Mouse (Mus musculus) lung, postnatal 0 days (tissue): Measurements from ENCODE around the gene Apba3. TPM values are rescaled to one million over a fixed set of nuclear protein-coding genes. Genes with fewer than 3 reads are reported as not detected.
A peak's percentile ranks its signal among the peaks of the same experiment; 100 is the strongest.

Experiments used
- ATAC-seq: fragments of 200-750 bp; cut with Nextera tagmentation; 2 replicates; pipeline ENCODE4 v1.8.0; 2017; ENCODE audit warnings: moderate library complexity
- DNase-seq: peaks from one replicate; pipeline ENCODE4 v3.0.0-alpha.2; 2016; ENCODE audit warnings: low spot score
- H3K27ac ChIP-seq: fragments of 300-500 bp; sonication (generic); 2 replicates; pipeline ENCODE4 v1.5.1; 2014; ENCODE audit warnings: antibody characterized with exemption, mild to moderate bottlenecking, low read length, mixed read lengths
- H3K27me3 ChIP-seq: fragments of 300-500 bp; sonication (generic); replicated peaks from 2 replicates; pipeline ENCODE4 v1.6.1; 2014; ENCODE audit warnings: low read length, mixed read lengths; ENCODE audit not compliant: insufficient read depth
- H3K36me3 ChIP-seq: fragments of 300-500 bp; sonication (generic); 2 replicates; pipeline ENCODE4 v1.6.1; 2014; ENCODE audit warnings: low read length, mixed read lengths; ENCODE audit not compliant: insufficient read depth
- H3K4me1 ChIP-seq: fragments of 300-500 bp; sonication (generic); 2 replicates; pipeline ENCODE4 v1.6.1; 2014; ENCODE audit warnings: antibody characterized with exemption, low read depth, low read length, mixed read lengths; ENCODE audit not compliant: insufficient read depth
- H3K4me2 ChIP-seq: fragments of 300-500 bp; sonication (generic); replicated peaks from 2 replicates; pipeline ENCODE4 v1.6.1; 2014; ENCODE audit warnings: low read depth, mild to moderate bottlenecking, low read length, moderate library complexity, mixed read lengths
- H3K4me3 ChIP-seq: fragments of 300-500 bp; sonication (generic); 2 replicates; pipeline ENCODE4 v1.5.1; 2014; ENCODE audit warnings: low read depth, low read length
- H3K9ac ChIP-seq: fragments of 300-500 bp; sonication (generic); replicated peaks from 2 replicates; pipeline ENCODE4 v1.6.1; 2014; ENCODE audit warnings: low read depth, mild to moderate bottlenecking
- H3K9me3 ChIP-seq: fragments of 300-500 bp; sonication (generic); 2 replicates; pipeline ENCODE4 v1.6.1; 2016; ENCODE audit warnings: low read length, mixed read lengths
- CTCF ChIP-seq: IDR thresholded peaks from 2 replicates; pipeline ENCODE4 v1.5.1; 2016; ENCODE audit warnings: antibody characterized with exemption, mild to moderate bottlenecking
- EP300 ChIP-seq: IDR thresholded peaks from 2 replicates; pipeline ENCODE4 v1.6.1; 2016; ENCODE audit warnings: antibody characterized with exemption, mild to moderate bottlenecking, control low read depth
- WGBS: fragments of 180-500 bp; shearing (Covaris S2); extraction: QIAGEN DNeasy Blood & Tissue Kit; methylation state at CpG from one replicate; pipeline ENCODE4 v1.1.7; 2014; 5-methylcytosine and 5-hydroxymethylcytosine counted together
- polyA plus RNA-seq: library from polyadenylated mRNA; unstranded; fragments of >200 nt; fragmentation: Nextera tagmentation; extraction: Ambion mirVana; gene quantifications from 2 replicates; pipeline ENCODE4 v1.2.1, GENCODE M21; 2015

Apba3 gene
- polyA plus RNA-seq, 1 experiment from 2014 or later: 47.9 TPM

- peaks cover 16% of the 10 kb centered on the region; the same call in 1 of the 2 replicates for H3K27me3 ChIP-seq
These were observed 18.0 kb downstream of the Apba3 start for GRCm38 (mm10) chr10:81284719-81285118.

GRCm38 (mm10) chr10:81285694-81286450 lies 19.1 kb downstream of the Apba3 start:
- DNase-seq: peak; percentile 93
- Histone ChIP-seq H3K27ac (peak overlapping the region; percentile 77), H3K9ac (no peak overlapping the region)

More at GRCm38 (mm10) chr10:81284719-81285118, 18.0 kb downstream of the Apba3 start:
- ATAC-seq: peak; percentile 42
- Histone ChIP-seq H3K36me3 (no peaks in the 10 kb centered on the region), H3K4me2 (peak overlapping the region; percentile 75), H3K27ac (peak overlapping the region; percentile 77), H3K4me1 (0 out of 2 replicates have a peak, but pooled peaks cover 17% of the 10 kb centered on the region), H3K9ac (no peak overlapping the region), H3K4me3 (peak overlapping the region; percentile 46), H3K9me3 (no peaks in the 10 kb centered on the region)
- 7% methylated on average over 17 of the region's 17 CpGs for WGBS
- TF ChIP-seq CTCF (no peak), EP300 (no peak)
- peak; percentile 71 for DNase-seq

GRCm38 (mm10) chr10:81286586-81286985 lies 19.8 kb downstream of the Apba3 start:
- DNase-seq: peak; percentile 57
- TF ChIP-seq EP300: no peak
- no peak for TF ChIP-seq CTCF

More at GRCm38 (mm10) chr10:81285694-81286450, 19.1 kb downstream of the Apba3 start:
- ATAC-seq: peak; percentile 76
- TF ChIP-seq EP300: peak; percentile 32; the same call in 1 of the 2 replicates
- TF ChIP-seq CTCF: peak; percentile 15; the same call in 1 of the 2 replicates
- peaks cover 16% of the 10 kb centered on the region; the same call in 1 of the 2 replicates for H3K27me3 ChIP-seq
- peak overlapping the region; percentile 46 for H3K4me3 ChIP-seq
- H3K4me2 ChIP-seq: peak overlapping the region; percentile 75
- 2% methylated on average over 43 of the region's 54 CpGs for WGBS
- 0 out of 2 replicates have a peak, but pooled peaks cover 17% of the 10 kb centered on the region for H3K4me1 ChIP-seq
- H3K36me3 ChIP-seq: no peaks in the 10 kb centered on the region
- no peaks in the 10 kb centered on the region for H3K9me3 ChIP-seq

GRCm38 (mm10) chr10:81287513-81288157 lies 20.9 kb downstream of the Apba3 start:
- Histone ChIP-seq H3K9ac (no peak overlapping the region), H3K36me3 (no peaks in the 10 kb centered on the region), H3K9me3 (no peaks in the 10 kb centered on the region), H3K4me2 (no peak overlapping the region), H3K4me1 (0 out of 2 replicates have a peak, but pooled peaks cover 21% of the 10 kb centered on the region), H3K4me3 (no peak overlapping the region), H3K27me3 (peaks cover 16% of the 10 kb centered on the region; the same call in 1 of the 2 replicates), H3K27ac (peak overlapping the region; percentile 57)
- DNase-seq (peak; percentile 68), ATAC-seq (no peak)
- TF ChIP-seq EP300: no peak
- TF ChIP-seq CTCF: peak; percentile 97
- WGBS: 57% methylated on average over 8 of the region's 8 CpGs

More at GRCm38 (mm10) chr10:81286586-81286985, 19.8 kb downstream of the Apba3 start:
- no peak for ATAC-seq
- 24% methylated on average over 6 of the region's 6 CpGs for WGBS
- no peak overlapping the region; the same call in 1 of the 2 replicates for H3K4me2 ChIP-seq
- H3K27ac ChIP-seq: peak overlapping the region; percentile 77
- H3K9ac ChIP-seq: no peak overlapping the region
- H3K27me3 ChIP-seq: peaks cover 16% of the 10 kb centered on the region; the same call in 1 of the 2 replicates
- H3K9me3 ChIP-seq: no peaks in the 10 kb centered on the region
- no peak overlapping the region for H3K4me3 ChIP-seq
- H3K4me1 ChIP-seq: 0 out of 2 replicates have a peak, but pooled peaks cover 21% of the 10 kb centered on the region
- no peaks in the 10 kb centered on the region for H3K36me3 ChIP-seq

GRCm38 (mm10) chr10:81288601-81289000 lies 21.8 kb downstream of the Apba3 start:
- Histone ChIP-seq H3K4me2 (peak overlapping the region; percentile 25; the same call in 1 of the 2 replicates), H3K27ac (peak overlapping the region; percentile 57; the same call in 1 of the 2 replicates), H3K4me1 (peaks cover 21% of the 10 kb centered on the region; the same call in 1 of the 2 replicates), H3K27me3 (peaks cover 16% of the 10 kb centered on the region; the same call in 1 of the 2 replicates), H3K9ac (0 out of 2 replicates have a peak overlapping the region, but pooled peaks have one; percentile 2), H3K9me3 (no peaks in the 10 kb centered on the region), H3K36me3 (no peaks in the 10 kb centered on the region), H3K4me3 (no peak overlapping the region)
- 31% methylated on average over 6 of the region's 6 CpGs for WGBS
- DNase-seq: no peak
- peak; percentile 76 for TF ChIP-seq CTCF
- TF ChIP-seq EP300: no peak
- no peak for ATAC-seq

- Histone ChIP-seq H3K36me3 (no peaks in the 10 kb centered on the region), H3K27ac (peak overlapping the region; percentile 45), H3K4me3 (no peak overlapping the region), H3K9me3 (no peaks in the 10 kb centered on the region), H3K27me3 (peaks cover 13% of the 10 kb centered on the region; the same call in 1 of the 2 replicates), H3K4me2 (peak overlapping the region; percentile 54), H3K9ac (no peak overlapping the region), H3K4me1 (peaks cover 28% of the 10 kb centered on the region; the same call in 1 of the 2 replicates)
- ATAC-seq (no peak), DNase-seq (peak; percentile 87)
- WGBS: 4% methylated on average over 7 of the region's 7 CpGs
- TF ChIP-seq EP300 (no peak), CTCF (peak; percentile 95)
These were observed 22.5 kb downstream of the Apba3 start for GRCm38 (mm10) chr10:81289278-81289677.
